Mouse (Mus musculus): ENCODE measurements around the gene Cdh13.

Gene Cdh13

GRCm38 (mm10) chr8:118381641-118382040, 98.1 kb downstream of the Cdh13 start:
- no peak for DNase-seq (ENCODE audit: low read depth)

DNA sequence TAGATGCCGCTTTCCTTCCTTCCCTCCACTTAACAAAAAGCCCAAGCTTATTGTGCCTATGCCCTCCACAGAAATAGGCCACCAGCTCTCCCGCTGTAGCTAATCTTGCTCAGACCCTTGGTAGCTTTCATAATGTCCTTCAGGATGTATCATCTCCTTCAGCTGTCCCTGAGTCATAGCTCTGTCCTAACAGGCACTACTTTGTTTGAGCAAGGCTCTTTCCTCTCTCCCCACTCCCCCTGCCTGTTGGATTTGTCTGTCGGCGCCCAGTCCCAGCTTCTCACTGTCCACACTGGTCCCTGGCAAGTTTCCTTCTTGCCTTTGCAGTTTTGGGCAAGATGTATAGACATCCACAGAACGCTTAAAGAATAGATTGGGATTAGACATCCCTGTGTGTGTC, 100.8 kb downstream of the Cdh13 start:
- DNase-seq (ENCODE audit: low read depth): no peak

GRCm38 (mm10) chr8:118389456-118389855, 105.9 kb downstream of the Cdh13 start:
- DNase-seq (ENCODE audit: low read depth): no peak

DNA sequence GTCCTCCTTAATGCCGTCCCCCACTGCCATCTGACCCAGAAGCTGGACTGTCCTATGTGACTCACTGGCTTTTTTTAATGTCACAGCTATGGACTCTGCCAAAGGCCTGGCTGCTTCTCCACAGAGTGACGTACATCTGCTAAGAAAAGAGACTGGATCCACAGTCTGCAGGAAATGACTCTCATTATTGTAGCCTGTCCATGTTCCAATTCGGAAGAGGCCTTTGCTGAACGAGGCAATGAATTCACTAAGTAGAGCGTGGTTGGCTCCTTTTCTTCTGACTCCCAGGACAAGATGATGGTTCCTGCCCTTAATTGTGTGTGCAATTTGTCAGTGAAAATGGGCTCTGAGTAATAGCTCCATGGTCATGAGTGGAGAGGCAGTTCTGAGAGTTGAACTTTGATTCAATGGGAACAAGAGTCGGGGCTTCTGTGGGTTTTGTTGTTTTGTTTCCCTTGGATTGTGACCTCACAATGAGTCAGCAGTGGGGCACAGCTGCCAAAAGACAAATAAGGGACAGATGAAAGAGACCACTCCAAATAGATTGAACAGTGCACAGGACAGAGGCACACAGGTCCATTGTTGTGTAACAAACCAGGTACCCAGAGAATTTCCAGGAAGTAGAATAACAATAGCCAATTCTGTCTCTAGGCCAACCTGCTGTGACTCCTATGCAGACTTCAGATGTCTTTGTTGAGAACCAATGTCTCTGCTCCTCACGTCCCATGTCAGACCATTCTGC, 110.5 kb downstream of the Cdh13 start:
- DNase-seq (ENCODE audit: low read depth): peak; percentile 33

DNA sequence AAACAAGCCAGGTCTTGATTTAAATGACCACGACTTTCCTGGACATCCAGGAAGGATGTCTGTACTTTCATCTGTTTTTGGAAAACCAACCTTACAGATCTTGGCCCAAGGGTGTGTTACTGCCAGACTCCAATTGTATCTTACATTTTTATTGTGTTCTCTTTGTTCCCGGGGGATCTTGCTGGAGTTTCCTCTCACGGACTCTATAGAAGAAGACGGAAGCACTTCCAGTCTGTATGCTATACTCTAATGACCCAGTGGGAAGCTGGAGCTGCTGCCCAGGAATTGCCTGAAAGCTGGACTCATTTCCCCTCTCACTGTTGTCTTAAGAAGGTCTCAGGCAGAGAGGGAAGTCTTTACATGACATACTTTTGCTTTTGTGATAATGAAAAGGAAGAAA, 111.6 kb downstream of the Cdh13 start:
- no peak for DNase-seq (ENCODE audit: low read depth)

DNA sequence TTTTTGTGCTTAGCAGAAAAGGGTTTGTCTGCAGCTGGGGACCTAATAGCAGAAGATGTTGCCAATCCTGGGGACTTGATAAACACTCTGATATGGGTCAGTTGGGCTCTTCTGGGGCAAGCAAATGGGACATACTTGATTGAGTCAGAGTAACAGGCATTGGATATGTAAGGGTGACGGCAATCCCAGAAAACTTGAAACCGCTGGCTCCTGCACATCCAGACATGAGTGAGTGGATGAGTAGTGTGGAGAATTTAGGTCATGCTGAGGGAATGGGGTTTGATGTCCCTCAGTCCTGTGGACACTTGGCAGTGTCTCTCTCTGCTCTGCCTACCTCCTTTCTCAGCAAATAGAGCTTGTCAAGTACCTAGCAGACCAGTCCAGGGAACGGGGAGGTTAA, 121.3 kb downstream of the Cdh13 start:
- no peak for DNase-seq (ENCODE audit: low read depth)

DNA sequence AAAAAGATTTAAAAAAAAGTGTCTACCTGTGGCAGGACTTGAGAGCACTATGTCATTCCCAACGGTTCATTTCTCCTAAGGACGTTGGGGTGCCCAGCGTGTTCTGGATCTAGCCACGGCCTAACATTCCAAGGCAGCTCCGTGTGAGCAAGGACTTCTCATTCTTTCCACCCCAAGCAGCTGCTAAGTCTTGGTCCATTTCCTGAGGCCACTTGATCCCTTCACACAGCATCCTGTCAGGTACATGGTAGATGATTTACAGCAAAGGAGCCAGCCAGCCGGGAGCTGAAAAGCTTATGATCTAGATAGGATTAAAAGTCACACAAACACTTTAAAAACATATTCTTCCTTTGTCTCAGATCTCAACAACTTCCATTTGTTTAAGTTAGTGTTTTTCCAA, 123.8 kb downstream of the Cdh13 start:
- DNase-seq (ENCODE audit: low read depth): no peak

DNA sequence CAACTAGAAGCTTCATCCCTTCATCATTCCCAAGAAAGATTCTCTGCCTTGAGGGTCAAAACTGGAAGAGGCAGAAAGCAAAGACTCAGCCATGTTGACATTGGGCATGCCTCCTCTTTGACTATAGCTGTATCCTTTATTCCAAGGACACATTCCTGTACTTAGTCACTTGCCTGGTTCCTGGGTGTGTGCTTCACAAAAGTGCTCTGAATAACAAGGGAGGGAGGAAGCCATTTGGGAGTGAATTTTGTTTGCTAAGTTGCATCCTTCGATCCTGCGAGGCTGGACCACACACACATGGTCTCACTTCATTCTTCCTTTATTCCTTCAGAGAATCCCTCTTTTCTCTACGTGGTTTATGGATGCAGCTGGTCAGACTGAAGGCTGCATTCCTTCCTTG, 125.9 kb downstream of the Cdh13 start:
- DNase-seq (ENCODE audit: low read depth): no peak

GRCm38 (mm10) chr8:118410341-118410970, 126.9 kb downstream of the Cdh13 start:
- no peak for DNase-seq (ENCODE audit: low read depth)

DNA sequence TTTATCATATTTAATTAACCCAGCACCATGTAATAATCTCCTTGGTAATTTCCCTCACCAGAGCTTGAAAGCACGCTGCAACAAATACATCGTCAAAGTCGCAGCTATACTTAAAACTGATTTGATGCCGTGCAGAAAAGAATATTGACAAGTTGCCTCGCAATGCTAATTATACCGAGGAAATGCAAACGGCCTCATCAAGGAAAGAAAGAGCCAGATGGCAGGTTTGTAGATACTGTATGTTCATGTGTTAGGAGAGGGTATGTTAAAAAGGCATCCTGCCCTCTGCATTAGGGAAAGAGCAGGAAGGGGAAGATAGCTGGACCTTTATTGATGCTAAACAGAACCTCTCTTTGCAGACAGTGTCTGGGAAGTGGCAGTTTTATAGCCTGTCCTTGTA, 132.1 kb downstream of the Cdh13 start:
- DNase-seq (ENCODE audit: low read depth): no peak

DNA sequence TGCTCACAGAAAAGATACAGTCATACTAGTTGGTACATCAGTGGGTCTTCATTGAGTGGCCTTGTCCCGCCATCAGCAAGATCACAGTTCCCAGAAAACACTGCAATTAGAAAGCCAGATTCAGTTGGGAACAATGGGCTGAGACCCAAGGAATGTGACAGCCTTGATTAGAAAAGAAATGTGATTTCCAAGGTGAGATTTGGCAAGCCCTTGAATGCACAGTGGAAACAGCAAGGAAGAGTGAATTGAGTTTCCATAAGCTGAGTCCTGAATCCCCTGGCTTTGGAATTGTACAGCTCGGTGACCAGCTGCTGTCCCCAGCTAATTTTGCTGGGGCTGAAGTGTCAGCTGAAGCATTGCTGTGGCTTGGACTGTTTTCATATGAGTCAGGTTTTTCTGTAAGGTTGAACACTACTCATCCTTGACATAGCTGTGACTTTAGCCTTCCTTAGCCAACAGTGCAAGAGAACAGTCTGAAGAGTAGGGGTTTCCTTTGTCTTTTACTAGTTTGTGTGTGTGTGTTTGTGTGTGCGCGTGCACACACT, 133.3 kb downstream of the Cdh13 start:
- no peak for DNase-seq (ENCODE audit: low read depth)

DNA sequence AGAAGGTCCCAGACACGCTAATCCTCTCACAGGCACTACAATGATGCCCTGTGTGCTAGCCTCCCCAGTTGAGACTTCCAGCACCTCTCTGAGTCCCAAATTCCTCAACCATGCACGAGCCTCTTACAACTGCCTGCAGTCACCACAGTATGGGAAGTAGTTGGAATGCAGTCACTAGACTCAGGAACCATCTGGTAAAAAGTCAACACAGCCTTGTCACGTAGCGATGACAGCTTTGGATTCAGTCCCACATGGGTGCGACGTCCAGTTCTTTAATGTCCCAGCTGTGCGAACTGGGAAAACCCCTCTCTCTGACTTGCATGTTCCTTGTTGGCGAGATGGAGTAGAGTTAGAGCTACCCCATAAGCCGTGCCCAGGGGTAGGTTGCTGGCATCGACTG, 139.1 kb downstream of the Cdh13 start:
- DNase-seq (ENCODE audit: low read depth): peak; percentile 9

GRCm38 (mm10) chr8:118428941-118429340, 145.4 kb downstream of the Cdh13 start:
- DNase-seq (ENCODE audit: low read depth): no peak

GRCm38 (mm10) chr8:118431731-118432440, 148.4 kb downstream of the Cdh13 start:
- DNase-seq (ENCODE audit: low read depth): no peak

DNA sequence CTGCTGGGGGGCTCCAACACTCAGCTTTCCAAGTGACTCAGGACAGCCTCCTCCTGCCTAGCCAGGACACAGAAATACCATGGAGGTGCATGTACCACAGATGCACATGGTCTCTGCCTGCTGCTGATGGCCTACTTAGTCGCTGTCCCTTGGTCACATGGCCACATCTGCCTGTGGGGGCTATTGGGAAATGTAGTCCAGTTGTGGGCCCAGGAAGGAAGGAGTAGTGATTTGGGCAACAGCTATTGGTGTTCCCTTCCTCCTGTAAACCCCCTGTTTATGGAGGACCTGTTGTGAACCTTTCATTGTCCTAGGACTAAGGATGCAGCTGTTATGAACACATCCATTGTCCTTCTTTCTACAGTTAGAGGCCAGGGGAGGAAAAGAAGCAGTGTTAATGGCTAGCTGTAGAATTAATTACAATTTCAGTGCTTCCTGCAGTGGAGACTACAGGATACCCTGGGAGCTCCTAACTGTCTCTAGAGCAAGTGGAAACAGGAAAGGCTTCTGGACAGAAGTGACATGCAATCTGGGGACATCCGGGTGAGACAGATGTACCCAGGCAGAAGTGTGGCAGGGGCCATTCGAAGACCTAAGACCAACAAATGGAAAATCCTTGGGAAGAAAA, 150.1 kb downstream of the Cdh13 start:
- no peak for DNase-seq (ENCODE audit: low read depth)

DNA sequence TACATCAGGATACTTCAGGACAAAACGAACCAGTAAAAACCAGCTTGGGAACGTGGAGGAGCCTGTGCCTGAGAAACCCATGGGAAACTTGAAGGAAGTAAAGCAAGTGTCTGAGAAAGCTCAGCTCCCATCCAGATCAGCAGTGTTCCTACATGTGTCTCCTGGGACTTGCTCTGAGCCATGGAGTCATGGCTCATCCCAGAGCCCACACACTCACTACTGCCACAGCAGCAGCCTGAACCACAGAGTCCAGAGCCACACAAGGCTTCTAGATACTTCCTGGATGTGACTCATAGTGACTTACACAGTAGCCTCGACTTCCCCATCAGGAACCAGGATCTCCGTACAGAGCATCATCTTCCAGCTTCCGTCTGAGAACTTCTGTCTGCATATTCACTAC, 153.2 kb downstream of the Cdh13 start:
- DNase-seq (ENCODE audit: low read depth): no peak

DNA sequence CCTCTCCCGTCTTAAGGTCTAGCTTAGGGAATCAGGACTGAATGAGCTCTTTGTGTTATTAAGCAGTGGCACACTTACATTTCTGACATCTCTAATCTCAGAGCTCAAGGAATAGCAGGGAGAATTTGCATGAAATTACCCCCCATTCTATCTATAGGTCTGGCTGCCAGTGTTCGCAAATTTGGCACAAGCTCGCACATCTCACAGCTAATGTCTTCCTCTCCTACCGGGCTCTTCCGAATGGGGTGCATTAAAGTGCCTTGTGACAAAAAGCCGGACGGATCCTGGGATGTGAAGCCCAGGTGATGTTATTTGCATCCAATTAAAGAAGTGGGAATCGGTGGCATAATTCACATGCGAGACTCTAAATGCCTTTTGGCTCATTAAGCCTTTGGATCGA, 153.6 kb downstream of the Cdh13 start:
- DNase-seq (ENCODE audit: low read depth): no peak

DNA sequence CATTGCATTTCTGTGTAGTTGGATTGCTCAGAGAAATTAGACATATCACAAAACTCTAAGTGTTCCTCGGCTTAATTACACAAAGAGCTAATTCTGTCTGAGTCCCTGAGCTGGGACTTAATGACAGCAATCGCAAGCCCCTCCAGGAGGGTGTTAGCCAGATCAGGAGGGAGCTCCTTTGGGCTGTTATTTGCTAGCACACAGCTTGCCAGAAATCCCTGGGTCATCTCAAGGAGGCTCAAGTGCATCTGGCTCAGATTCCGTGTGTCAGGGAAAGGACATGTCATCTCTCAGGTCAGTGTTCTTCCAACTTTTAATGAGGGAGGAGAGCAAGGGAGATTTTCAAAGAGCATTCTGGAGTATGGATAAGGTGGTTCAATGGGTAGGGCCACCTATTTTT, 154.3 kb downstream of the Cdh13 start:
- DNase-seq (ENCODE audit: low read depth): no peak

DNA sequence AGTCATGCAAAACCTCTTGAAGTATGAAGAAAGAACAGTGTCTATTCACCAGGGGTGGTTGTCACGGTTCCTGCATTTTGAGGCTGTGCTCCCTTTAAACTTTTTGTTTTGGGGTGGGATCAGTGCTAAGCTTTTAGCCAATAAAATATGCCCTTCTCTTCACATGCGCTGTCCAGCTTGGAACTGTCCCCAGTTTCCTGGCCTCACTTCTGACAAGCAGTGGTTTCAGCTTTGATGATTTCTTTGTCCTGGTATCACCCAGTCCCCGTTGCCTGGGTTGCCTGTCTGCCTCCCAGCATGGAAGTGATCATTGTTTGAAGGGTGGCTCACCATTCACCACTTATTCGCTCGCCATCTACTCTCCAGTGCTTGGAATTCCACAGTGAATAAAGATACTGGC, 156.3 kb downstream of the Cdh13 start:
- DNase-seq (ENCODE audit: low read depth): no peak

GRCm38 (mm10) chr8:118443361-118443760, 159.8 kb downstream of the Cdh13 start:
- no peak for DNase-seq (ENCODE audit: low read depth)

DNA sequence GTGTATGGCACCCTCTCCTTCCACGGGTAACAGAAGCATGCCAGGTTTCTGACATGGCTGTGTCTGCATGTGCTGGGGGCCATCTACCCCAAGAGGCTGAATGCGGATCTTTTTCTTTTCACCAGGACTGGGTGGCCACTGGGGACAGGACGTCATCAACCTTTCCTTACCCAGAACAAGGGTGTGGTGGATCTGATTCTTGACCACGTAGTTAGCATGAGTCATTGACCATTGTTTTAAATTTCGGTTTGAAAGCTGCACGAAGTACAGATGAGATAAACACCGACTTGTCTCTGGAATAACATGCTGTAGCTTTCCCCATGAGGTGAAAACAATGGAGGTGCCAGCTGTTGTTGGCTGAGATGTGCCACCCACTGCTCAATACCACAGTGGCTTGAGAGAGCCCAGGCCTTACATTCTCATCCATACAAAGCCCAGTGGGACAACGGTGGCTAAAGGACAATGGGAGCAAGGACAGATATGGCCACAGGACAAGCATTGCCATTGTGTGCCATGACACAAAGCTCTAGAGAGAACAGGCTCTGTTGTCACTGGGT, 161.2 kb downstream of the Cdh13 start:
- no peak for DNase-seq (ENCODE audit: low read depth)

DNA sequence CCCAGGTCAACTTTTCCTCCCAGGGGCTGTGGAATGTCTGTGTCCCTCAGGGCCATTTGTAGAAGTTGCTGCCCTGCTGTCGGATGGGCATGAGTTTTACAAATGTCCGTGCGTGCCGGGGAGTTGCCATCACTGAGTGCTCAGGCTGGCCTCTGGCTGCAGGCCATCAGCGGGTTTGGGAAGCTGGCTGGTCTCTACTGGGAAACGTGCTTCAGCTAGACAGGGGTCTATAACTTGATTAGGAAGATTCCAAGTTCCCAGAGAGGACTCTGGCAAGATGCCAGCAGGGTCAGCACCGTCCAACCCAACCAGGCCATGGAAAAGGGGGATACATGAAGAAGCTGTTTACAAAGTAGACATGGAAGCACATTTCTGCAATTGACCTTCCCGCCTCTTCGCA, 163.0 kb downstream of the Cdh13 start:
- no peak for DNase-seq (ENCODE audit: low read depth)

Data from fibroblast of lung, adult 2 months (primary cell).